Mouse (Mus musculus) ES-E14 (cell line): Measurements from ENCODE around the gene Stub1.

Experiments
- CHD2 ChIP-seq: IDR thresholded peaks from 2 replicates; pipeline ENCODE4 v1.6.1; 2014; ENCODE audit warnings: mild to moderate bottlenecking, low read depth, low read length, inconsistent platforms
- HCFC1 ChIP-seq: IDR thresholded peaks from 2 replicates; pipeline ENCODE4 v1.6.1; 2012; ENCODE audit warnings: low read length, inconsistent platforms, borderline replicate concordance; ENCODE audit not compliant: insufficient read depth
- MAFK ChIP-seq: IDR thresholded peaks from 2 replicates; pipeline ENCODE4 v1.6.1; 2014; ENCODE audit warnings: mild to moderate bottlenecking, low read depth, low read length, inconsistent platforms; ENCODE audit not compliant: insufficient read depth
- ZNF384 ChIP-seq: IDR thresholded peaks from 2 replicates; pipeline ENCODE4 v1.6.1; 2012; ENCODE audit warnings: low read depth, low read length, inconsistent platforms

DNA sequence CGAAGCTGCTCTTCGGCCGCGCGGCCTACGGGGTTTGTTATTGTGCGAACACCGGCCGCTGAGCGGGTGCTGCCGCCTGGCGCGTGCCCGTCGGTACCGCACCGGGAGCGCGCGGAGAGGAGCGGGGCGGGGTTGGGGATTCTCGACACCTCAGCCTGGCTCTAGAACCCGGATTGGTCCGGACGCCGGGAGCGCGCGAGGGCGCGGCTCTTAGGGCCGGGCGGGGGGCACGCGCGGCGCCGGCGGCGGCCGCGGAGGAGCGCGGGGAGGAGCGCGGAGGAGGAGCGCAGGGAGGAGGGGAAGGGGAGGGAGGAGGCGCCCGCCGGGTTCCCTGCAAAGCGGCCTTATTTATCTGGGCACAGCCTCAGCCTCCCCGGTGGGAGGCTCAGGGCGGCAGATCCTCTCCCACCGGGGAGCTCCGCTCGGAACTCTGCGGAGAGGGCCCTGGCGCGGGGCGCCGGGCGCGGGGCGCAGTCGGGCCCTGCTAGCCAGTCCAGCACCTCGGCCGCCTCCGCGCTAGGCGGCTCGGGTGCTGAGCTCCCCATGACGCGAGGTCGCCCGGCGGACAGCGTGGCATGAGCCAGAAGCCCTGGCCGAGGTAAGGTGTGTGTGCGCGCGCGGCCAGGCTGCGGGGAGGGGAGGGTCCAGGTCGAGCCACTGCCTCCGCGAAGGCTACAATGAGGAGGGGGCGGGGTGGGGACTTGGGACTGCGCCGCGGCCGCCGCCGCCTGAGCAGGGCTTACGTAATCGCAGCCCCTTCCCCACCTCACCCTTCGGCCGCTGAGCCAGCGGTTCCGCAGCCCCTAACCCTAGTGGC lies 24.2 kb downstream of the Stub1 start, which contains the start of gene Fbxl16:
- TF ChIP-seq CHD2 (no peak), MAFK (no peak), ZNF384 (no peak), HCFC1 (no peak)
